Mouse (Mus musculus) midbrain, embryonic 10.5 days (tissue): ENCODE measurements around the gene Fam214b. TPM values are rescaled to one million over a fixed set of nuclear protein-coding genes. Genes with fewer than 3 reads are reported as not detected.
A peak's percentile ranks its signal among the peaks of the same experiment; 100 is the strongest.

ENCODE experiments used
- DNase-seq: peaks from one replicate; pipeline ENCODE4 v3.0.0-alpha.2; 2017; ENCODE audit warnings: low spot score
- H3K27ac ChIP-seq: fragments of 300-500 bp; sonication (generic); replicated peaks from 2 replicates; pipeline ENCODE4 v1.5.1; 2016; ENCODE audit warnings: mild to moderate bottlenecking
- H3K27me3 ChIP-seq: fragments of 300-500 bp; sonication (generic); 2 replicates; pipeline ENCODE4 v1.6.1; 2016; ENCODE audit warnings: low read depth, mild to moderate bottlenecking; ENCODE audit not compliant: poor library complexity, severe bottlenecking
- H3K36me3 ChIP-seq: fragments of 300-500 bp; sonication (generic); 2 replicates; pipeline ENCODE4 v1.6.1; 2016; ENCODE audit warnings: mild to moderate bottlenecking, moderate library complexity
- H3K4me1 ChIP-seq: fragments of 300-500 bp; sonication (generic); 2 replicates; pipeline ENCODE4 v1.6.1; 2016
- H3K4me3 ChIP-seq: fragments of 300-500 bp; sonication (generic); 2 replicates; pipeline ENCODE4 v1.5.1; 2016; ENCODE audit warnings: mild to moderate bottlenecking, moderate library complexity
- H3K9me3 ChIP-seq: fragments of 300-500 bp; sonication (generic); replicated peaks from 2 replicates; pipeline ENCODE4 v1.6.1; 2016; ENCODE audit warnings: mild to moderate bottlenecking
- WGBS: fragments of 180-500 bp; shearing (Covaris S2); methylation state at CpG from one replicate; pipeline ENCODE4 v1.1.7; 2016; 5-methylcytosine and 5-hydroxymethylcytosine counted together
- polyA plus RNA-seq: library from polyadenylated mRNA; unstranded; fragments of >200 nt; fragmentation: Nextera tagmentation; extraction: Ambion mirVana; gene quantifications from 2 replicates; pipeline ENCODE4 v1.2.1, GENCODE M21; 2016

Gene Fam214b
- polyA plus RNA-seq, 1 experiment from 2014 or later = 27.4 TPM

DNA sequence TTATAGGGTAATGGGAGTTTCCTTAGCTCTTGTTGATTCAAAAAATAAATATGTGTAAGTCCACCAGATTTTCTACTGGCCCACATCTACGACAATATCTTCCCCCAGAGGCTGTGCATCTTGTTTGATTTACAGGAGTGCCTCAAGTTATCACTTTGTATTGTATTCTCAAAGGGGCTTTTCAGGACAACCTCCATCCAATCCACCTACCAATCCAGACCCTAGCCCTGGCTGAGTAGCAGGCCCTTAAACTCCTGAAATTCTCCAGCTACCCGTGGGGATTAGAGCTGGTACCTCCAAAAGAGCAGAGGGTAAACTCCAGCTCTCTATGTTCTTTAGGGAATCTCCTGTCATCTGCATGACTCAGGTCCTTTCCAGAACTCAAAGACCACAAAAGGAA is 48.0 kb downstream of the Fam214b start:
- 75% methylated on average over 2 of the region's 2 CpGs for WGBS
- Histone ChIP-seq H3K4me3 (peak overlapping the region; percentile 94), H3K9me3 (no peaks in the 10 kb centered on the region), H3K27ac (no peak overlapping the region), H3K4me1 (peaks cover 29% of the 10 kb centered on the region), H3K36me3 (peaks cover 61% of the 10 kb centered on the region), H3K27me3 (no peaks in the 10 kb centered on the region)
- no peak for DNase-seq

DNA sequence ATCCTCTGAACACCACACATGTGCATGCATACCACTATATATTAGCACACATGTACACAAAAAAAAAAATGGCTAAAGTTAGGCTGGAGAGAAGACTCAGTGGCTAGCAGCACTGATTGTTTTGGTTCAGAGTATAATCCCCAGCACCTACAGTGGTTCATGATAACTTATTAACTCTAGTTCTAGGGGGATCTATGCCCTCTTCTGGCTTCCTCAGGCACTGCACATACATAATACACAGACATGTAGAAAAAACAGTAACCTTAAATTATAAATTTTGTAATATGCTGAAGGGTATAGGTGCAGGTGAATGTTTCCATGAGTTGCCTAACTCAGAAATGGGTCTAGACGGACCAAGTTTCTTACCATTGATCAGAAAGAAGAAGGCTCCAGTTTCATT is 57.7 kb downstream of the Fam214b start:
- H3K4me3 ChIP-seq = no peak overlapping the region
- 86% methylated on average over 1 of the region's 1 CpGs for WGBS

More for the DNA sequence above, 57.7 kb downstream of the Fam214b start:
- H3K36me3 ChIP-seq = peaks cover 100% of the 10 kb centered on the region
- no peak for DNase-seq
- H3K9me3 ChIP-seq = no peaks in the 10 kb centered on the region
- no peaks in the 10 kb centered on the region for H3K4me1 ChIP-seq
- no peaks in the 10 kb centered on the region for H3K27me3 ChIP-seq
- H3K27ac ChIP-seq = no peak overlapping the region

Other genes with a start within 250 kb of the Fam214b start
- gene Fam205a1, start 192.3 kb downstream of the Fam214b start, polyA plus RNA-seq = not detected in 2 replicates
- gene Gm12394, start 189.4 kb downstream of the Fam214b start, polyA plus RNA-seq = 0.38 and 0.73 TPM in 2 replicates
- 0.60 and 0.98 TPM in 2 replicates for gene Fam205c, start 172.0 kb downstream of the Fam214b start, polyA plus RNA-seq
- 1.6 and 2.1 TPM in 2 replicates for gene Phf24, start 129.6 kb downstream of the Fam214b start, polyA plus RNA-seq
- gene Dnajb5, start 96.4 kb downstream of the Fam214b start, polyA plus RNA-seq = 14.9 and 22.6 TPM in 2 replicates
- gene 1700022I11Rik, start 76.6 kb downstream of the Fam214b start, polyA plus RNA-seq = 0.47 and 0.59 TPM in 2 replicates
- gene Vcp, start 45.7 kb downstream of the Fam214b start, polyA plus RNA-seq = 656 and 674 TPM in 2 replicates
- gene Fancg, start 35.7 kb downstream of the Fam214b start, polyA plus RNA-seq = 25.0 and 27.2 TPM in 2 replicates
- gene Pigo, start 20.4 kb downstream of the Fam214b start, polyA plus RNA-seq = 21.8 and 27.5 TPM in 2 replicates
- gene Stoml2, start 14.5 kb downstream of the Fam214b start, polyA plus RNA-seq = 419 and 471 TPM in 2 replicates
- gene Unc13b, start 12.7 kb upstream of the Fam214b start, polyA plus RNA-seq = 9.9 and 14.2 TPM in 2 replicates
- 0.57 TPM in 2 replicates for gene Atp8b5, start 220.9 kb upstream of the Fam214b start, polyA plus RNA-seq